Mouse (Mus musculus) CH12.LX (cell line): ENCODE data around the gene Nsd1. TPM values are rescaled to one million over a fixed set of nuclear protein-coding genes. Genes with fewer than 3 reads are reported as not detected.

ENCODE experiments used
- DNase-seq: peaks from one replicate; pipeline ENCODE4 v3.0.0-alpha.2; 2013; ENCODE audit errors: extremely low read depth
- H3K27ac ChIP-seq: 2 replicates; pipeline ENCODE4 v1.5.1; 2012; ENCODE audit warnings: low read depth, mild to moderate bottlenecking, control low read depth, moderate library complexity; ENCODE audit not compliant: insufficient read depth
- H3K27me3 ChIP-seq: replicated peaks from 2 replicates; pipeline ENCODE3; 2012; ENCODE audit warnings: inconsistent platforms
- H3K36me3 ChIP-seq, 2 experiments: replicated peaks in 1 of 2; 2 replicates each; pipeline versions ENCODE3 to v1.6.1; 2012; ENCODE audit warnings: inconsistent platforms in 1 of 2, low read length in 1 of 2, mild to moderate bottlenecking in 1 of 2, mixed read lengths in 1 of 2, moderate library complexity in 1 of 2; ENCODE audit not compliant: control insufficient read depth in 1 of 2, insufficient read depth in 1 of 2
- H3K4me1 ChIP-seq, 2 experiments: 2 replicates each; pipeline ENCODE4 v1.6.1; 2012; ENCODE audit warnings: inconsistent platforms in 1 of 2, moderate library complexity in 1 of 2; ENCODE audit not compliant: insufficient read depth in 2 of 2, control insufficient read depth in 1 of 2
- H3K4me2 ChIP-seq: 2 replicates; pipeline ENCODE4 v1.6.1; 2012; ENCODE audit warnings: low read depth, mild to moderate bottlenecking, control low read depth; ENCODE audit not compliant: poor library complexity, insufficient read depth, severe bottlenecking
- H3K4me3 ChIP-seq, 3 experiments: fragments of 150-350 bp in 1 of 3; sonication (generic) in 1 of 3; replicated peaks in 1 of 3; 2 replicates each; pipeline versions ENCODE3 to v1.5.1; 2011 to 2012; ENCODE audit warnings: low read depth in 2 of 3, low read length in 2 of 3, mild to moderate bottlenecking in 2 of 3, moderate library complexity in 2 of 3, control low read depth in 1 of 3, improper control_type of control experiment in 1 of 3, inconsistent platforms in 1 of 3, mixed read lengths in 1 of 3; ENCODE audit not compliant: poor library complexity in 1 of 3
- H3K79me2 ChIP-seq: replicated peaks from 2 replicates; pipeline ENCODE4 v1.6.1; 2012; ENCODE audit warnings: mild to moderate bottlenecking, moderate library complexity; ENCODE audit not compliant: control insufficient read depth, poor library complexity, insufficient read depth, severe bottlenecking; ENCODE audit errors: extremely low read depth
- H3K9ac ChIP-seq: 2 replicates; pipeline ENCODE4 v1.6.1; 2012; ENCODE audit warnings: low read depth, mild to moderate bottlenecking, control low read depth, moderate library complexity; ENCODE audit not compliant: insufficient read depth
- H3K9me3 ChIP-seq: replicated peaks from 2 replicates; pipeline ENCODE3; 2012; ENCODE audit warnings: low read length, inconsistent platforms, mixed read lengths
- BHLHE40 ChIP-seq: IDR thresholded peaks from 2 replicates; pipeline ENCODE4 v1.6.1; 2011; ENCODE audit warnings: mild to moderate bottlenecking, low read depth, low read length, improper control_type of control experiment
- CHD2 ChIP-seq: IDR thresholded peaks from 2 replicates; pipeline ENCODE4 v1.6.1; 2011; ENCODE audit warnings: low read length, improper control_type of control experiment
- E2F4 ChIP-seq: IDR thresholded peaks from 2 replicates; pipeline ENCODE4 v1.6.1; 2011; ENCODE audit warnings: low read depth, low read length, improper control_type of control experiment; ENCODE audit not compliant: insufficient replicate concordance
- GABPA ChIP-seq: IDR thresholded peaks from 2 replicates; pipeline ENCODE4 v1.6.1; 2012; ENCODE audit warnings: low read depth, low read length, improper control_type of control experiment, inconsistent platforms; ENCODE audit not compliant: insufficient replicate concordance
- HCFC1 ChIP-seq: IDR thresholded peaks from 2 replicates; pipeline ENCODE4 v1.6.1; 2012; ENCODE audit warnings: low read depth, mild to moderate bottlenecking, inconsistent platforms, low read length, improper control_type of control experiment
- IRF4 ChIP-seq: IDR thresholded peaks from 2 replicates; pipeline ENCODE4 v1.6.1; 2014; ENCODE audit warnings: low read depth, mild to moderate bottlenecking, inconsistent platforms, low read length, improper control_type of control experiment
- JUN ChIP-seq: IDR thresholded peaks from 2 replicates; pipeline ENCODE4 v1.6.1; 2011; ENCODE audit warnings: low read depth, mild to moderate bottlenecking, low read length, improper control_type of control experiment, moderate library complexity; ENCODE audit not compliant: insufficient read depth
- MAX ChIP-seq: IDR thresholded peaks from 2 replicates; pipeline ENCODE4 v1.6.1; 2011; ENCODE audit warnings: low read length, improper control_type of control experiment
- MYC ChIP-seq: IDR thresholded peaks from 2 replicates; pipeline ENCODE4 v1.6.1; 2011; ENCODE audit warnings: low read depth, mild to moderate bottlenecking, improper control_type of control experiment, low read length
- PAX5 ChIP-seq: IDR thresholded peaks from 2 replicates; pipeline ENCODE4 v1.6.1; 2012; ENCODE audit warnings: low read length, inconsistent platforms, mixed read lengths
- POLR2AphosphoS2 ChIP-seq: IDR thresholded peaks from 2 replicates; pipeline ENCODE4 v1.6.1; 2011; ENCODE audit warnings: low read depth, low read length, improper control_type of control experiment
- RAD21 ChIP-seq: IDR thresholded peaks from 2 replicates; pipeline ENCODE4 v1.6.1; 2011; ENCODE audit warnings: low read depth, mild to moderate bottlenecking, low read length, improper control_type of control experiment, moderate library complexity
- SIN3A ChIP-seq: IDR thresholded peaks from 2 replicates; pipeline ENCODE4 v1.6.1; 2012; ENCODE audit warnings: low read length, improper control_type of control experiment, inconsistent platforms
- TCF12 ChIP-seq: IDR thresholded peaks from 2 replicates; pipeline ENCODE4 v1.6.1; 2014; ENCODE audit warnings: low read depth, mild to moderate bottlenecking, inconsistent platforms, low read length, improper control_type of control experiment
- UBTF ChIP-seq: IDR thresholded peaks from 2 replicates; pipeline ENCODE4 v1.6.1; 2012; ENCODE audit warnings: low read depth, mild to moderate bottlenecking, inconsistent platforms, low read length, improper control_type of control experiment, moderate library complexity
- USF1 ChIP-seq: IDR thresholded peaks from 2 replicates; pipeline ENCODE4 v1.6.1; 2014; ENCODE audit warnings: low read depth, mild to moderate bottlenecking, inconsistent platforms, low read length, improper control_type of control experiment
- USF2 ChIP-seq: conservative IDR thresholded peaks from 2 replicates; pipeline ENCODE4 v1.6.1; 2011; ENCODE audit warnings: low read depth, low read length, improper control_type of control experiment
- ZNF384 ChIP-seq: IDR thresholded peaks from 2 replicates; pipeline ENCODE4 v1.6.1; 2012; ENCODE audit warnings: low read depth, low read length, improper control_type of control experiment, inconsistent platforms
- dilution Hi-C: fragments of 300-500 bp; cut with MboI; formaldehyde crosslinking; loops from 2 replicates; pipeline ENCODE4 v1.14.3; 2020; ENCODE audit warnings: low sequenced_read_pairs; ENCODE audit not compliant: extremely low pct_unique_long_range_greater_than_20kb, extremely low pct_ligation_motif_present
- in situ Hi-C: fragments of 300-500 bp; cut with MboI; formaldehyde crosslinking; loops from 3 replicates; pipeline ENCODE4 v1.14.3; 2019; ENCODE audit warnings: low sequenced_read_pairs, low pct_ligation_motif_present, low pct_unique_long_range_greater_than_20kb, mixed read lengths
- polyA plus RNA-seq: library from polyadenylated mRNA; unstranded; fragments of >175 nt; gene quantifications from 2 replicates; pipeline ENCODE4 v1.2.1, GENCODE M21; 2012; ENCODE audit warnings: low read depth; ENCODE audit not compliant: insufficient read length
- total RNA-seq, 2 experiments: library from RNA; depleted of rRNA; stranded (reverse); fragments of 300-350 nt in 1 of 2; fragments of >200 nt in 1 of 2; gene quantifications; 2 replicates each; pipeline ENCODE4 v1.2.3; 2012 to 2014

Gene Nsd1
- total and polyA plus RNA-seq, 3 experiments, result 11.8 to 13.8 (median 12.6) TPM

- 0 out of 4 replicates have a peak, but pooled peaks cover 0 to 3% of the 10 kb centered on the region in 2 experiments for H3K4me1 ChIP-seq
- H3K27ac ChIP-seq, result no peak overlapping the region
- dilution Hi-C loops, result no loop called here
- TF ChIP-seq PAX5 (no peak), GABPA (no peak), MYC (no peak), BHLHE40 (no peak), POLR2AphosphoS2 (no peak), MAX (no peak), SIN3A (no peak), USF2 (no peak), UBTF (no peak), RAD21 (no peak), JUN (no peak), USF1 (no peak), CHD2 (no peak), TCF12 (no peak)
- H3K9ac ChIP-seq, result no peak overlapping the region
- H3K27me3 ChIP-seq, result peaks cover 4% of the 10 kb centered on the region
- no peak overlapping the region for H3K4me2 ChIP-seq
- no peak overlapping the region for H3K4me3 ChIP-seq
- H3K9me3 ChIP-seq, result no peaks in the 10 kb centered on the region
- in situ Hi-C loops, result no loop called here
- no peaks in the 10 kb centered on the region for H3K79me2 ChIP-seq
- H3K36me3 ChIP-seq, result no peaks in the 10 kb centered on the region
- no peak for DNase-seq
These were observed 46.0 kb upstream of the Nsd1 start for GRCm38 (mm10) chr13:55163553-55163952.

GRCm38 (mm10) chr13:55165831-55166339 is 43.7 kb upstream of the Nsd1 start:
- Histone ChIP-seq H3K9ac (no peak overlapping the region), H3K27ac (no peak overlapping the region), H3K36me3 (no peaks in the 10 kb centered on the region), H3K27me3 (no peaks in the 10 kb centered on the region), H3K79me2 (no peaks in the 10 kb centered on the region), H3K4me2 (no peak overlapping the region), H3K4me1 (0 out of 4 replicates have a peak, but pooled peaks cover 0 to 7% of the 10 kb centered on the region in 2 experiments), H3K4me3 (no peak overlapping the region), H3K9me3 (peaks cover 2% of the 10 kb centered on the region)
- dilution Hi-C loops, result no loop called here
- TF ChIP-seq E2F4, result no peak
- no peak for TF ChIP-seq HCFC1
- no peak for TF ChIP-seq ZNF384
- TF ChIP-seq UBTF, result no peak
- TF ChIP-seq IRF4, result no peak
- no peak for TF ChIP-seq JUN
- TF ChIP-seq MYC, result no peak
- in situ Hi-C loops, result no loop called here
- DNase-seq, result no peak
